Mouse (Mus musculus) CH12.LX (cell line): ENCODE measurements around the gene Fam207a. TPM values are rescaled to one million over a fixed set of nuclear protein-coding genes. Genes with fewer than 3 reads are reported as not detected.

Source experiments
- DNase-seq: peaks from one replicate; pipeline ENCODE4 v3.0.0-alpha.2; 2013; ENCODE audit errors: extremely low read depth
- H3K27ac ChIP-seq: 2 replicates; pipeline ENCODE4 v1.5.1; 2012; ENCODE audit warnings: low read depth, mild to moderate bottlenecking, control low read depth, moderate library complexity; ENCODE audit not compliant: insufficient read depth
- H3K27me3 ChIP-seq: replicated peaks from 2 replicates; pipeline ENCODE3; 2012; ENCODE audit warnings: inconsistent platforms
- H3K36me3 ChIP-seq, 2 experiments: replicated peaks in 1 of 2; 2 replicates each; pipeline versions ENCODE3 to v1.6.1; 2012; ENCODE audit warnings: inconsistent platforms in 1 of 2, low read length in 1 of 2, mild to moderate bottlenecking in 1 of 2, mixed read lengths in 1 of 2, moderate library complexity in 1 of 2; ENCODE audit not compliant: control insufficient read depth in 1 of 2, insufficient read depth in 1 of 2
- H3K4me1 ChIP-seq, 2 experiments: 2 replicates each; pipeline ENCODE4 v1.6.1; 2012; ENCODE audit warnings: inconsistent platforms in 1 of 2, moderate library complexity in 1 of 2; ENCODE audit not compliant: insufficient read depth in 2 of 2, control insufficient read depth in 1 of 2
- H3K4me2 ChIP-seq: 2 replicates; pipeline ENCODE4 v1.6.1; 2012; ENCODE audit warnings: low read depth, mild to moderate bottlenecking, control low read depth; ENCODE audit not compliant: poor library complexity, insufficient read depth, severe bottlenecking
- H3K4me3 ChIP-seq, 3 experiments: fragments of 150-350 bp in 1 of 3; sonication (generic) in 1 of 3; replicated peaks in 1 of 3; 2 replicates each; pipeline versions ENCODE3 to v1.5.1; 2011 to 2012; ENCODE audit warnings: low read depth in 2 of 3, low read length in 2 of 3, mild to moderate bottlenecking in 2 of 3, moderate library complexity in 2 of 3, control low read depth in 1 of 3, improper control_type of control experiment in 1 of 3, inconsistent platforms in 1 of 3, mixed read lengths in 1 of 3; ENCODE audit not compliant: poor library complexity in 1 of 3
- H3K79me2 ChIP-seq: replicated peaks from 2 replicates; pipeline ENCODE4 v1.6.1; 2012; ENCODE audit warnings: mild to moderate bottlenecking, moderate library complexity; ENCODE audit not compliant: control insufficient read depth, poor library complexity, insufficient read depth, severe bottlenecking; ENCODE audit errors: extremely low read depth
- H3K9ac ChIP-seq: 2 replicates; pipeline ENCODE4 v1.6.1; 2012; ENCODE audit warnings: low read depth, mild to moderate bottlenecking, control low read depth, moderate library complexity; ENCODE audit not compliant: insufficient read depth
- H3K9me3 ChIP-seq: replicated peaks from 2 replicates; pipeline ENCODE3; 2012; ENCODE audit warnings: low read length, inconsistent platforms, mixed read lengths
- CHD1 ChIP-seq: IDR thresholded peaks from 2 replicates; pipeline ENCODE4 v1.6.1; 2012; ENCODE audit warnings: low read depth, low read length, improper control_type of control experiment, inconsistent platforms
- ETS1 ChIP-seq: conservative IDR thresholded peaks from 2 replicates; pipeline ENCODE4 v1.6.1; 2012; ENCODE audit warnings: low read depth, mild to moderate bottlenecking, inconsistent platforms, low read length, improper control_type of control experiment, moderate library complexity
- GABPA ChIP-seq: IDR thresholded peaks from 2 replicates; pipeline ENCODE4 v1.6.1; 2012; ENCODE audit warnings: low read depth, low read length, improper control_type of control experiment, inconsistent platforms; ENCODE audit not compliant: insufficient replicate concordance
- IRF4 ChIP-seq: IDR thresholded peaks from 2 replicates; pipeline ENCODE4 v1.6.1; 2014; ENCODE audit warnings: low read depth, mild to moderate bottlenecking, inconsistent platforms, low read length, improper control_type of control experiment
- MAX ChIP-seq: IDR thresholded peaks from 2 replicates; pipeline ENCODE4 v1.6.1; 2011; ENCODE audit warnings: low read length, improper control_type of control experiment
- MAZ ChIP-seq: IDR thresholded peaks from 2 replicates; pipeline ENCODE4 v1.6.1; 2012; ENCODE audit warnings: low read depth, mild to moderate bottlenecking, inconsistent platforms, low read length, improper control_type of control experiment, moderate library complexity
- MXI1 ChIP-seq: IDR thresholded peaks from 2 replicates; pipeline ENCODE4 v1.6.1; 2011; ENCODE audit warnings: mild to moderate bottlenecking, low read depth, low read length, improper control_type of control experiment
- MYC ChIP-seq: IDR thresholded peaks from 2 replicates; pipeline ENCODE4 v1.6.1; 2011; ENCODE audit warnings: low read depth, mild to moderate bottlenecking, improper control_type of control experiment, low read length
- NRF1 ChIP-seq: IDR thresholded peaks from 2 replicates; pipeline ENCODE4 v1.6.1; 2014; ENCODE audit warnings: low read depth, mild to moderate bottlenecking, inconsistent platforms, low read length, improper control_type of control experiment, moderate library complexity
- PAX5 ChIP-seq: IDR thresholded peaks from 2 replicates; pipeline ENCODE4 v1.6.1; 2012; ENCODE audit warnings: low read length, inconsistent platforms, mixed read lengths
- POLR2A ChIP-seq: IDR thresholded peaks from 2 replicates; pipeline ENCODE4 v1.6.1; 2011; ENCODE audit warnings: low read depth, mild to moderate bottlenecking, improper control_type of control experiment, low read length
- RAD21 ChIP-seq: IDR thresholded peaks from 2 replicates; pipeline ENCODE4 v1.6.1; 2011; ENCODE audit warnings: low read depth, mild to moderate bottlenecking, low read length, improper control_type of control experiment, moderate library complexity
- SIN3A ChIP-seq: IDR thresholded peaks from 2 replicates; pipeline ENCODE4 v1.6.1; 2012; ENCODE audit warnings: low read length, improper control_type of control experiment, inconsistent platforms
- TBP ChIP-seq: conservative IDR thresholded peaks from 2 replicates; pipeline ENCODE4 v1.6.1; 2011; ENCODE audit warnings: low read depth, low read length, improper control_type of control experiment
- TCF12 ChIP-seq: IDR thresholded peaks from 2 replicates; pipeline ENCODE4 v1.6.1; 2014; ENCODE audit warnings: low read depth, mild to moderate bottlenecking, inconsistent platforms, low read length, improper control_type of control experiment
- UBTF ChIP-seq: IDR thresholded peaks from 2 replicates; pipeline ENCODE4 v1.6.1; 2012; ENCODE audit warnings: low read depth, mild to moderate bottlenecking, inconsistent platforms, low read length, improper control_type of control experiment, moderate library complexity
- USF1 ChIP-seq: IDR thresholded peaks from 2 replicates; pipeline ENCODE4 v1.6.1; 2014; ENCODE audit warnings: low read depth, mild to moderate bottlenecking, inconsistent platforms, low read length, improper control_type of control experiment
- USF2 ChIP-seq: conservative IDR thresholded peaks from 2 replicates; pipeline ENCODE4 v1.6.1; 2011; ENCODE audit warnings: low read depth, low read length, improper control_type of control experiment
- ZKSCAN1 ChIP-seq: IDR thresholded peaks from 2 replicates; pipeline ENCODE4 v1.6.1; 2012; ENCODE audit warnings: low read depth, inconsistent platforms, low read length, improper control_type of control experiment, borderline replicate concordance
- ZNF384 ChIP-seq: IDR thresholded peaks from 2 replicates; pipeline ENCODE4 v1.6.1; 2012; ENCODE audit warnings: low read depth, low read length, improper control_type of control experiment, inconsistent platforms
- dilution Hi-C: fragments of 300-500 bp; cut with MboI; formaldehyde crosslinking; loops from 2 replicates; pipeline ENCODE4 v1.14.3; 2020; ENCODE audit warnings: low sequenced_read_pairs; ENCODE audit not compliant: extremely low pct_unique_long_range_greater_than_20kb, extremely low pct_ligation_motif_present
- in situ Hi-C: fragments of 300-500 bp; cut with MboI; formaldehyde crosslinking; loops from 3 replicates; pipeline ENCODE4 v1.14.3; 2019; ENCODE audit warnings: low sequenced_read_pairs, low pct_ligation_motif_present, low pct_unique_long_range_greater_than_20kb, mixed read lengths
- polyA plus RNA-seq: library from polyadenylated mRNA; unstranded; fragments of >175 nt; gene quantifications from 2 replicates; pipeline ENCODE4 v1.2.1, GENCODE M21; 2012; ENCODE audit warnings: low read depth; ENCODE audit not compliant: insufficient read length
- total RNA-seq, 2 experiments: library from RNA; depleted of rRNA; stranded (reverse); fragments of 300-350 nt in 1 of 2; fragments of >200 nt in 1 of 2; gene quantifications; 2 replicates each; pipeline ENCODE4 v1.2.3; 2012 to 2014

The Fam207a gene
- total and polyA plus RNA-seq, 3 experiments, result 43.1 to 65.4 (median 46.1) TPM

DNA sequence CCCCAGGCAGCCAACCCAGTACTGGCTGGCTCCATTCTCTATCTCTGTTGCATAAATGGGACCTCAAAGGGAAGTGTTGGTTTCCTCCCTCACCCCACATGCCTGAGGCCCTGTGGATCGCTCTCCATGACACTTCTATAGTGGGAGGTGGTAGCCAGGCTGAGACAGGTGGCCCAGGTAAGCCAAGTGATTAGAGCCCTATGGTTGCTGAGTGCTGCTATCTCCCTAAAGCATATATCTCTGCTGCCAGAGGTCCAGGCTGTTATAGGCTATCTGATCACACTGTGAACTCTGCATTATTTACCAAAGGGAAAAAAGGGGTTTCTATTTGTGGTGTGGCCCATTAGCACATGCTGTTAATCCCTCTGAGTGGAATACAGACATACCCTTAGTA lies 16.4 kb upstream of the Fam207a start:
- H3K79me2 ChIP-seq, result no peaks in the 10 kb centered on the region; the same call in 1 of the 2 replicates
- peaks cover 0 to 43% of the 10 kb centered on the region in 2 experiments for H3K36me3 ChIP-seq
- no peak overlapping the region for H3K27ac ChIP-seq
- TF ChIP-seq MAX (no peak), PAX5 (no peak), GABPA (no peak), IRF4 (no peak), NRF1 (no peak), MAZ (no peak), ZKSCAN1 (no peak), USF1 (no peak), SIN3A (no peak), TBP (no peak), MXI1 (no peak), USF2 (no peak), ZNF384 (no peak), CHD1 (no peak)
- no peak overlapping the region for H3K9ac ChIP-seq
- H3K27me3 ChIP-seq, result no peaks in the 10 kb centered on the region
- dilution Hi-C loops (no loop called here), in situ Hi-C loops (no loop called here)
- H3K9me3 ChIP-seq, result peaks cover 4% of the 10 kb centered on the region
- no peak for DNase-seq
- no peak overlapping the region for H3K4me3 ChIP-seq
- peaks cover 6 to 72% of the 10 kb centered on the region in 2 experiments; a peak in 3 of 4 replicates for H3K4me1 ChIP-seq
- H3K4me2 ChIP-seq, result no peak overlapping the region

DNA sequence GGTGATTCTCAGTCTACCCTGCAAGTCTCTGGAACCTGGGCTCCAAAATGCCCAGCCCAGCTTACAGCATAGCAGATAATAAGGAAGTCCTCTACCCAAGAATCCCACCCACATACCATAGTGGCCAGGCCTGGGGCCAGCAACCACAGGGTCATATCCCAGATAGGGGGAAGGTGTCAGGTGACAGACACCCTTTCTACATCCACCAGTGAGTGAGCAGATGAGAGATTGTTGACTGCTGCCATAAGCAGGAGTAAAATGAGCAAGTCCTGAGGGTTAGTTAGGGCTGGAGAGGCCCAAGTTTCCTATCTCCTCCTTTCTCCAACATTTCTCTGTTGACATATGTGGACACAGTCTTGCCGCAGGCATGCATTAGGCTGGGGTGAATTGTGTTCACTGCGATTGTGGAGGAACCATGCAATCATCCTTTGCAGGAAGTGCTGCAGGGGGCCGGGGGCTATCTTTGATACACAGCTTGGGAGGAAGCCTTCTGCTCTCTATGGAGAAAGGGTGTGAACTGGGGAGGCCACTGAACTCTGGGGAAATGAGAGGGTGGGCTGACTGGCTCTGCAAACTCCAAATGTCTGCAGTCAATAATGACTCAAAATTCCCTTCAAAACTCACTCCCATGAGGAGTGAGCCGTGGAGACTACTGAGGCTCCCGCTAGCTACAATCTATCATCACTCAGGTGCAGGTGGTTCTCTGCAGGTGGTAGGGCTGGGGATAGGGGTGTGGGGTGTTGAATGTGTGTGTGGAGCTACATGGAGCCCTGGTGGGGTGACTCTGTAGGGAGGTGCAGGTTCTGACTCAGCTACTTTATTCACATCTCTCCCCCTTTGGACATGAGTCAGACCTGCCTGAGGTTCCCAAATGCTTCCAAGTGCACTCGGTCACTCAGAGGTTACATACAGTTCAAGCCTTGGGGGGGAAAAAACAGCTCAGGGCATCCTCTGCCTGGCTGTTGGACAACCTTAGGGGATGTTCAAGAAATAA lies 15.7 kb upstream of the Fam207a start:
- in situ Hi-C loops, result no loop called here
- no peak for TF ChIP-seq SIN3A
- TF ChIP-seq MYC, result no peak
- no peak for TF ChIP-seq POLR2A
- TF ChIP-seq TCF12, result no peak
- no peak for TF ChIP-seq UBTF
- TF ChIP-seq ZKSCAN1, result no peak
- TF ChIP-seq ETS1, result no peak
- TF ChIP-seq RAD21, result no peak
- no peak for TF ChIP-seq NRF1
- TF ChIP-seq, all 38 proteins: peak for 0
- peak overlapping the region; percentile 71 to 77 (median 72) for H3K4me3 ChIP-seq
- H3K9ac ChIP-seq, result peak overlapping the region; percentile 62
- peaks cover 0 to 44% of the 10 kb centered on the region in 2 experiments for H3K36me3 ChIP-seq
- peaks cover 9 to 71% of the 10 kb centered on the region in 2 experiments for H3K4me1 ChIP-seq
- H3K27ac ChIP-seq, result no peak overlapping the region
- peaks cover 4% of the 10 kb centered on the region for H3K9me3 ChIP-seq
- no peaks in the 10 kb centered on the region for H3K79me2 ChIP-seq
- H3K27me3 ChIP-seq, result no peaks in the 10 kb centered on the region
- DNase-seq, result no peak
- dilution Hi-C loops, result no loop called here
- peak overlapping the region; percentile 57 for H3K4me2 ChIP-seq
